Mouse (Mus musculus): ENCODE measurements around the gene Snip1.

The Snip1 gene

GRCm38 (mm10) chr4:125101334-125101733 is 34.9 kb downstream of the Snip1 start:
- no peak for DNase-seq

- no peak for DNase-seq
These were observed 38.9 kb downstream of the Snip1 start for GRCm38 (mm10) chr4:125105354-125105753.

GRCm38 (mm10) chr4:125114638-125115037 is 48.2 kb downstream of the Snip1 start:
- DNase-seq: peak; percentile 80 to 83

GRCm38 (mm10) chr4:125115081-125115480 is 48.6 kb downstream of the Snip1 start:
- no peak for DNase-seq

GRCm38 (mm10) chr4:125115710-125116089 is 49.2 kb downstream of the Snip1 start:
- peak in 1 of 2 experiments; percentile 12 for DNase-seq

- peak; percentile 46 to 57 for DNase-seq
These were observed 49.8 kb downstream of the Snip1 start for GRCm38 (mm10) chr4:125116090-125116861.

- DNase-seq: no peak
These were observed 50.5 kb downstream of the Snip1 start for GRCm38 (mm10) chr4:125116929-125117328.

- no peak for DNase-seq
These were observed 51.4 kb downstream of the Snip1 start for GRCm38 (mm10) chr4:125117902-125118320.

GRCm38 (mm10) chr4:125119070-125119469 is 52.6 kb downstream of the Snip1 start:
- DNase-seq: no peak

GRCm38 (mm10) chr4:125119721-125120120 is 53.2 kb downstream of the Snip1 start:
- DNase-seq: no peak

- DNase-seq: no peak
These were observed 56.2 kb downstream of the Snip1 start for GRCm38 (mm10) chr4:125122431-125123278.

GRCm38 (mm10) chr4:125123279-125123671 is 56.8 kb downstream of the Snip1 start:
- no peak for DNase-seq

Data from cerebellum, postnatal 36 days (tissue).